ENCODE assay signal across 9 mouse cellular contexts in genomic region chr4:132776764-132777163, GRCm38 (mm10). TPM values are rescaled to one million over a fixed set of nuclear protein-coding genes. Genes with fewer than 3 reads are reported as not detected.
DNase-seq lines count a peak whose midpoint lies in the region; ATAC-seq lines count a peak whose summit lies in the region.
"Had no signal": no experiment of that assay in that cellular context is flagged by ENCODE, and none has a peak within 500 bp of the region (broad histone marks: within the 10 kb centered on the region; RNA-seq: fewer than 3 reads in every experiment).

No protein-coding gene starts in this region.

- no peak overlapping the region for H3K27ac ChIP-seq in liver, embryonic 11.5 days (ENCODE audit: low read depth, low read length)

- no peak overlapping the region for H3K4me2 ChIP-seq in liver, embryonic 11.5 days

- no peak overlapping the region for H3K9ac ChIP-seq in liver, embryonic 11.5 days (ENCODE audit: low read depth, low read length)

- H3K4me3 ChIP-seq in liver, embryonic 11.5 days (ENCODE audit: low read depth, low read length), result no peak overlapping the region
- H3K4me3 ChIP-seq: erythroblast, embryonic 14.5 days had no signal

- H3K36me3 ChIP-seq in liver, embryonic 11.5 days (ENCODE audit: control insufficient read depth, insufficient read depth, low read length), result peaks cover 71% of the 10 kb centered on the region

- H3K4me1 ChIP-seq in liver, embryonic 11.5 days (replicated peaks; ENCODE audit: control insufficient read depth, insufficient read depth, low read length), result no peaks in the 10 kb centered on the region

- 84% methylated on average over 5 of the region's 5 CpGs for WGBS in liver, embryonic 11.5 days

- peak; percentile 68 for DNase-seq in liver
- DNase-seq in liver, embryonic 11.5 days (ENCODE audit: low spot score), result no peak
- peak; percentile 82 for DNase-seq in adrenal gland, postnatal 14 days
- DNase-seq in kidney, postnatal 14 days, result peak; percentile 74
- DNase-seq in lung, adult 18-20 months, result peak; percentile 56 to 63
- peak; percentile 84 for DNase-seq in right cerebral cortex, postnatal 14 days
- peak; percentile 44 for DNase-seq in urinary bladder, postnatal 25 days (ENCODE audit: low spot score)

- ATAC-seq in liver, embryonic 11.5 days (replicated peaks; ENCODE audit: low FRiP score), result no peak
- ATAC-seq in frontal cortex, adult (ENCODE audit: low TSS enrichment), result peak; percentile 72; the same call in 1 of the 2 replicates

- no peaks in the 10 kb centered on the region for H3K27me3 ChIP-seq in liver, embryonic 11.5 days (replicated peaks; ENCODE audit: control insufficient read depth, insufficient read depth, low read length)

- H3K9me3 ChIP-seq in liver, embryonic 11.5 days (ENCODE audit: control insufficient read depth, low read length), result no peaks in the 10 kb centered on the region

RNA-seq across cellular contexts. Expression of gene Rpa2, which starts 8.6 kb away (rescaled TPM):
- polyA plus RNA-seq in liver, embryonic 11.5 days (2014; fragmentation: Nextera tagmentation; extraction: Ambion mirVana), result 156 and 165 TPM in 2 replicates
- total RNA-seq in adrenal gland, postnatal 14 days (2021), result 15.9 and 16.6 TPM in 2 replicates

RNA-seq across cellular contexts. Expression of gene Themis2, which starts 19.4 kb away (rescaled TPM):
- 2.7 and 3.3 TPM in 2 replicates for polyA plus RNA-seq in liver, embryonic 11.5 days (2014; fragmentation: Nextera tagmentation; extraction: Ambion mirVana)
- total RNA-seq in adrenal gland, postnatal 14 days (2021), result 2.0 and 4.9 TPM in 2 replicates

RNA-seq across cellular contexts. Expression of gene Smpdl3b, which starts 19.7 kb away (rescaled TPM):
- 2.9 and 3.2 TPM in 2 replicates for polyA plus RNA-seq in liver, embryonic 11.5 days (2014; fragmentation: Nextera tagmentation; extraction: Ambion mirVana)
- total RNA-seq in adrenal gland, postnatal 14 days (2021), result 2.1 and 3.3 TPM in 2 replicates

RNA-seq across cellular contexts. Expression of gene Xkr8, which starts 44.4 kb away (rescaled TPM):
- 5.1 and 7.7 TPM in 2 replicates for polyA plus RNA-seq in liver, embryonic 11.5 days (2014; fragmentation: Nextera tagmentation; extraction: Ambion mirVana)
- total RNA-seq in adrenal gland, postnatal 14 days (2021), result 4.0 and 4.7 TPM in 2 replicates
